Comparison of ENCODE assay signal across 9 mouse cellular contexts in the genomic region with DNA sequence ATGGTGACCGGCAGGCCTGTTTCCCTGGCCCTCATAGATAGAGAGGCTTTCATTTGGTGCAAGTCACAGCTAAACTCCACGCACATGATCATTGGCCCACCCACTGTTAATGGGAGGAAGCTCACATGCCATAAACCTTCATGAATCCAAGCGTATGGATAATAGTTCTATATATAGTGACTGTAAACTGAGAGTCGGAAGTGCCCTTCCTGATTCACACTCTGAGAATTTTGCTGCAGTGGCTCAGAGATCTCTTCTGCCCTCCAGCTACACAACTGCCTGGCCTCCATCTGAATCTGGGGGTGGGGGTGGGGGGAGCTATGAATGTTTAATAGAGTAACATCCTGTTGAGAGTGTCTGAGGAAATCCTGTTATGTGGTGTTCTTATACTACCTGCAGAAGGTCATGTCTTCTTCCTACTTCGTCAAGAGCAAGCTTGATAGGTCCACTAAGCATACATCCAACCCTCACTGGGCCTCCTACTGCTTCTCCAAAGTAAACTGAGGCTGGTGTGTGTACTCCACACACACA.
DNase-seq lines count a peak whose midpoint lies in the region; ATAC-seq and TF ChIP-seq lines count a peak whose summit lies in the region.
"Had no signal": no experiment of that assay in that cellular context is flagged by ENCODE, and none has a peak within 500 bp of the region (broad histone marks: within the 10 kb centered on the region; RNA-seq: fewer than 3 reads in every experiment).

No protein-coding gene starts in this region.

- no peak overlapping the region for H3K9ac ChIP-seq in forebrain, embryonic 13.5 days
- no peak overlapping the region for H3K9ac ChIP-seq in liver, embryonic 16.5 days (ENCODE audit: low read depth, low read length)
- no peak overlapping the region for H3K9ac ChIP-seq in liver, embryonic 12.5 days
- no peak overlapping the region for H3K9ac ChIP-seq in hindbrain, postnatal 0 days (replicated peaks; ENCODE audit: low read length)

- H3K27ac ChIP-seq in forebrain, embryonic 10.5 days, result 0 out of 2 replicates have a peak overlapping the region, but pooled peaks have one; percentile 8
- no peak overlapping the region; the same call in 1 of the 2 replicates for H3K27ac ChIP-seq in forebrain, embryonic 13.5 days
- H3K27ac ChIP-seq in liver, embryonic 16.5 days (ENCODE audit: low read length), result no peak overlapping the region
- no peak overlapping the region for H3K27ac ChIP-seq in liver, embryonic 12.5 days
- H3K27ac ChIP-seq in hindbrain, postnatal 0 days, result 0 out of 2 replicates have a peak overlapping the region, but pooled peaks have one; percentile 11

- H3K36me3 ChIP-seq in forebrain, embryonic 10.5 days (replicated peaks), result peaks cover 28% of the 10 kb centered on the region
- peaks cover 29% of the 10 kb centered on the region for H3K36me3 ChIP-seq in forebrain, embryonic 13.5 days (ENCODE audit: poor library complexity, severe bottlenecking)
- H3K36me3 ChIP-seq in liver, embryonic 16.5 days (ENCODE audit: control insufficient read depth, insufficient read depth), result no peaks in the 10 kb centered on the region
- H3K36me3 ChIP-seq in liver, embryonic 12.5 days, result peaks cover 36% of the 10 kb centered on the region
- 0 out of 2 replicates have a peak, but pooled peaks cover 18% of the 10 kb centered on the region for H3K36me3 ChIP-seq in hindbrain, postnatal 0 days (ENCODE audit: insufficient read depth, low read length)

- no peak for DNase-seq in forebrain, embryonic 10.5 days (ENCODE audit: extremely low spot score, low spot score)
- no peak for DNase-seq in hindbrain, postnatal 0 days (ENCODE audit: low spot score)
- DNase-seq in spleen, postnatal 4 days (ENCODE audit: low spot score in 2 of 2), result no peak
- no peak for DNase-seq in cerebellum, postnatal 25 days
- DNase-seq: lung, postnatal 4 days had no signal

- no peaks in the 10 kb centered on the region for H3K27me3 ChIP-seq in forebrain, embryonic 10.5 days (ENCODE audit: poor library complexity, severe bottlenecking)
- H3K27me3 ChIP-seq in forebrain, embryonic 13.5 days, result no peaks in the 10 kb centered on the region
- H3K27me3 ChIP-seq in liver, embryonic 16.5 days (ENCODE audit: control insufficient read depth, insufficient read depth, low read depth, low read length), result no peaks in the 10 kb centered on the region
- H3K27me3 ChIP-seq in liver, embryonic 12.5 days (replicated peaks), result no peaks in the 10 kb centered on the region
- H3K27me3 ChIP-seq in hindbrain, postnatal 0 days (ENCODE audit: insufficient read depth, low read length), result no peaks in the 10 kb centered on the region

- ATAC-seq in forebrain, embryonic 13.5 days, result no peak
- ATAC-seq in liver, embryonic 16.5 days (ENCODE audit: low read depth), result 0 out of 2 replicates have a peak, but pooled peaks have one; percentile 43
- no peak for ATAC-seq in liver, embryonic 12.5 days
- ATAC-seq in CD4-positive, CD25-positive, alpha-beta regulatory T cell, adult 4 months, result peak; percentile 82
- ATAC-seq in hindbrain, postnatal 0 days, result no peak

- no peaks in the 10 kb centered on the region for H3K9me3 ChIP-seq in forebrain, embryonic 10.5 days
- no peaks in the 10 kb centered on the region for H3K9me3 ChIP-seq in forebrain, embryonic 13.5 days (replicated peaks)
- H3K9me3 ChIP-seq in liver, embryonic 16.5 days (replicated peaks; ENCODE audit: control insufficient read depth, low read length), result no peaks in the 10 kb centered on the region
- H3K9me3 ChIP-seq in liver, embryonic 12.5 days (replicated peaks), result no peaks in the 10 kb centered on the region
- no peaks in the 10 kb centered on the region for H3K9me3 ChIP-seq in hindbrain, postnatal 0 days (ENCODE audit: low read length)

- 87% methylated on average over 5 of the region's 5 CpGs for WGBS in forebrain, embryonic 10.5 days
- WGBS in forebrain, embryonic 13.5 days, result 83% methylated on average over 5 of the region's 5 CpGs
- WGBS in liver, embryonic 16.5 days (ENCODE audit: insufficient replicate concordance), result 71% methylated on average over 5 of the region's 5 CpGs
- 77% methylated on average over 5 of the region's 5 CpGs for WGBS in liver, embryonic 12.5 days (ENCODE audit: insufficient replicate concordance)
- 66% methylated on average over 5 of the region's 5 CpGs for WGBS in hindbrain, postnatal 0 days

- H3K4me2 ChIP-seq in forebrain, embryonic 13.5 days, result no peak overlapping the region
- H3K4me2 ChIP-seq in liver, embryonic 16.5 days (ENCODE audit: low read depth, low read length), result no peak overlapping the region
- H3K4me2 ChIP-seq in liver, embryonic 12.5 days, result no peak overlapping the region
- no peak overlapping the region for H3K4me2 ChIP-seq in hindbrain, postnatal 0 days (ENCODE audit: low read depth, low read length)

- TF ChIP-seq CTCF in hindbrain, postnatal 0 days (IDR thresholded peaks at IDR 0.05; ENCODE audit: low read depth), result no peak

- H3K4me3 ChIP-seq in forebrain, embryonic 10.5 days, result no peak overlapping the region
- no peak overlapping the region for H3K4me3 ChIP-seq in forebrain, embryonic 13.5 days
- no peak overlapping the region for H3K4me3 ChIP-seq in liver, embryonic 16.5 days (ENCODE audit: low read depth, low read length)
- H3K4me3 ChIP-seq in liver, embryonic 12.5 days, result no peak overlapping the region
- H3K4me3 ChIP-seq in hindbrain, postnatal 0 days (ENCODE audit: low read length), result no peak overlapping the region

- H3K4me1 ChIP-seq in forebrain, embryonic 10.5 days, result peaks cover 61% of the 10 kb centered on the region
- H3K4me1 ChIP-seq in forebrain, embryonic 13.5 days, result peaks cover 69% of the 10 kb centered on the region
- no peaks in the 10 kb centered on the region for H3K4me1 ChIP-seq in liver, embryonic 16.5 days (ENCODE audit: control insufficient read depth, low read depth, low read length)
- peaks cover 4% of the 10 kb centered on the region; the same call in 1 of the 2 replicates for H3K4me1 ChIP-seq in liver, embryonic 12.5 days
- H3K4me1 ChIP-seq in hindbrain, postnatal 0 days (ENCODE audit: insufficient read depth, low read length), result no peaks in the 10 kb centered on the region; the same call in 1 of the 2 replicates

Comparison
In these comparisons a context has a peak if more than half of its experiments do, and no peak if none do; other contexts are left out.
1. H3K27ac ChIP-seq: peak in forebrain, embryonic 10.5 days (single experiment) and hindbrain, postnatal 0 days (single experiment); none in forebrain, embryonic 13.5 days (single experiment), liver, embryonic 16.5 days (single experiment) and liver, embryonic 12.5 days (single experiment).
2. ATAC-seq: peak in liver, embryonic 16.5 days (single experiment) and CD4-positive, CD25-positive, alpha-beta regulatory T cell, adult 4 months (single experiment); none in forebrain, embryonic 13.5 days (single experiment), liver, embryonic 12.5 days (single experiment) and hindbrain, postnatal 0 days (single experiment).